Mouse (Mus musculus) stomach, postnatal 0 days (tissue): ENCODE results near the gene 4933415A04Rik.

Experiments used
- CTCF ChIP-seq: IDR thresholded peaks from 2 replicates; pipeline ENCODE4 v1.5.1; 2016; ENCODE audit warnings: antibody characterized with exemption, low read depth, mild to moderate bottlenecking, moderate library complexity
- EP300 ChIP-seq: optimal IDR thresholded peaks from 2 replicates; pipeline ENCODE3; 2016; ENCODE audit warnings: antibody characterized with exemption

- TF ChIP-seq CTCF (no peak), EP300 (no peak)
Measured at GRCm38 (mm10) chr11:43633165-43633564, 46.3 kb downstream of the 4933415A04Rik start.
